In genomic region chr19:36046046-36046445, GRCm38 (mm10) we compare ENCODE assay signal across 29 mouse cellular contexts. TPM values are rescaled to one million over a fixed set of nuclear protein-coding genes. Genes with fewer than 3 reads are reported as not detected.
"Had no signal": no experiment of that assay in that cellular context is flagged by ENCODE, and none has a peak within 500 bp of the region (broad histone marks: within the 10 kb centered on the region; RNA-seq: fewer than 3 reads in every experiment).

No protein-coding gene starts in this region.

- H3K27ac ChIP-seq: heart, adult 2 months; heart, embryonic 13.5 days; heart, embryonic 15.5 days; hindbrain, embryonic 13.5 days; hindbrain, embryonic 15.5 days; hindbrain, postnatal 0 days; intestine, embryonic 15.5 days; layer of hippocampus, adult 2 months; left cerebral cortex, adult 2 months; limb, embryonic 10.5 days; limb, embryonic 12.5 days; liver, embryonic 13.5 days; liver, embryonic 15.5 days had no signal

- H3K4me2 ChIP-seq: heart, embryonic 11.5 days; heart, embryonic 13.5 days; heart, embryonic 15.5 days; hindbrain, embryonic 13.5 days; hindbrain, embryonic 15.5 days; intestine, embryonic 15.5 days; limb, embryonic 12.5 days; liver, embryonic 11.5 days; liver, embryonic 13.5 days; liver, embryonic 15.5 days had no signal

- H3K4me3 ChIP-seq: heart, adult 2 months; heart, embryonic 13.5 days; heart, embryonic 15.5 days; hindbrain, embryonic 13.5 days; hindbrain, embryonic 15.5 days; intestine, embryonic 15.5 days; layer of hippocampus, adult 2 months; left cerebral cortex, adult 2 months; limb, embryonic 10.5 days; limb, embryonic 12.5 days; liver, embryonic 13.5 days; liver, embryonic 15.5 days had no signal

- H3K9me3 ChIP-seq: heart, embryonic 13.5 days; heart, embryonic 15.5 days; hindbrain, embryonic 13.5 days; hindbrain, embryonic 15.5 days; intestine, embryonic 15.5 days; limb, embryonic 10.5 days; limb, embryonic 12.5 days; liver, embryonic 13.5 days; liver, embryonic 15.5 days had no signal

- H3K4me1 ChIP-seq: heart, embryonic 13.5 days; heart, embryonic 15.5 days; hindbrain, embryonic 13.5 days; hindbrain, embryonic 15.5 days; intestine, embryonic 15.5 days; limb, embryonic 10.5 days; limb, embryonic 12.5 days; liver, embryonic 13.5 days; liver, embryonic 15.5 days had no signal

- ATAC-seq: hindbrain, postnatal 0 days; intestine, embryonic 15.5 days; intestine, postnatal 0 days had no signal

- H3K36me3 ChIP-seq: heart, embryonic 13.5 days; heart, embryonic 15.5 days; hindbrain, embryonic 13.5 days; hindbrain, embryonic 15.5 days; intestine, embryonic 15.5 days; limb, embryonic 10.5 days; limb, embryonic 12.5 days; liver, embryonic 13.5 days; liver, embryonic 15.5 days had no signal

- H3K9ac ChIP-seq: heart, embryonic 13.5 days; heart, embryonic 15.5 days; hindbrain, embryonic 13.5 days; hindbrain, embryonic 15.5 days; intestine, embryonic 15.5 days; limb, embryonic 12.5 days; liver, embryonic 13.5 days; liver, embryonic 15.5 days had no signal

- DNase-seq: gastrocnemius, postnatal 14 days; gastrocnemius, postnatal 36 days; heart, adult 11 months; heart, adult 2 months; heart, postnatal 14 days; heart, postnatal 36 days; kidney, adult 18-20 months; kidney, adult 8-10 months; kidney, postnatal 10 days; kidney, postnatal 25 days; kidney, postnatal 4 days; liver; liver, embryonic 13.5 days had no signal

- H3K27me3 ChIP-seq: heart, embryonic 13.5 days; heart, embryonic 15.5 days; hindbrain, embryonic 13.5 days; hindbrain, embryonic 15.5 days; intestine, embryonic 15.5 days; limb, embryonic 12.5 days; liver, embryonic 13.5 days; liver, embryonic 15.5 days had no signal

RNA-seq across cellular contexts. Expression of gene Htr7, which starts 11.3 kb away (rescaled TPM):
- polyA plus RNA-seq: heart, embryonic 11.5 days; heart, postnatal 0 days; kidney, embryonic 14.5 days; limb, embryonic 10.5 days; liver, embryonic 11.5 days; liver, embryonic 13.5 days; liver, embryonic 15.5 days had no signal
